Mouse (Mus musculus): ENCODE measurements around the gene Hbs1l.

GRCm38 (mm10) chr10:21287243-21288127, 8.3 kb upstream of the Hbs1l start:
- TF ChIP-seq CTCF (IDR thresholded peaks at IDR 0.05; ENCODE audit: low read depth) (peak; percentile 25; the same call in 1 of the 2 replicates), EP300 (optimal IDR thresholded peaks at IDR 0.05) (no peak)
